Mouse (Mus musculus) CH12.LX (cell line): ENCODE measurements around the gene Hspa1l. TPM values are rescaled to one million over a fixed set of nuclear protein-coding genes. Genes with fewer than 3 reads are reported as not detected.

Experiments
- DNase-seq: peaks from one replicate; pipeline ENCODE4 v3.0.0-alpha.2; 2013; ENCODE audit errors: extremely low read depth
- H3K27ac ChIP-seq: 2 replicates; pipeline ENCODE4 v1.5.1; 2012; ENCODE audit warnings: low read depth, mild to moderate bottlenecking, control low read depth, moderate library complexity; ENCODE audit not compliant: insufficient read depth
- H3K27me3 ChIP-seq: replicated peaks from 2 replicates; pipeline ENCODE3; 2012; ENCODE audit warnings: inconsistent platforms
- H3K36me3 ChIP-seq, 2 experiments: replicated peaks in 1 of 2; 2 replicates each; pipeline versions ENCODE3 to v1.6.1; 2012; ENCODE audit warnings: inconsistent platforms in 1 of 2, low read length in 1 of 2, mild to moderate bottlenecking in 1 of 2, mixed read lengths in 1 of 2, moderate library complexity in 1 of 2; ENCODE audit not compliant: control insufficient read depth in 1 of 2, insufficient read depth in 1 of 2
- H3K4me1 ChIP-seq, 2 experiments: 2 replicates each; pipeline ENCODE4 v1.6.1; 2012; ENCODE audit warnings: inconsistent platforms in 1 of 2, moderate library complexity in 1 of 2; ENCODE audit not compliant: insufficient read depth in 2 of 2, control insufficient read depth in 1 of 2
- H3K4me2 ChIP-seq: 2 replicates; pipeline ENCODE4 v1.6.1; 2012; ENCODE audit warnings: low read depth, mild to moderate bottlenecking, control low read depth; ENCODE audit not compliant: poor library complexity, insufficient read depth, severe bottlenecking
- H3K4me3 ChIP-seq, 3 experiments: fragments of 150-350 bp in 1 of 3; sonication (generic) in 1 of 3; replicated peaks in 1 of 3; 2 replicates each; pipeline versions ENCODE3 to v1.5.1; 2011 to 2012; ENCODE audit warnings: low read depth in 2 of 3, low read length in 2 of 3, mild to moderate bottlenecking in 2 of 3, moderate library complexity in 2 of 3, control low read depth in 1 of 3, improper control_type of control experiment in 1 of 3, inconsistent platforms in 1 of 3, mixed read lengths in 1 of 3; ENCODE audit not compliant: poor library complexity in 1 of 3
- H3K79me2 ChIP-seq: replicated peaks from 2 replicates; pipeline ENCODE4 v1.6.1; 2012; ENCODE audit warnings: mild to moderate bottlenecking, moderate library complexity; ENCODE audit not compliant: control insufficient read depth, poor library complexity, insufficient read depth, severe bottlenecking; ENCODE audit errors: extremely low read depth
- H3K9ac ChIP-seq: 2 replicates; pipeline ENCODE4 v1.6.1; 2012; ENCODE audit warnings: low read depth, mild to moderate bottlenecking, control low read depth, moderate library complexity; ENCODE audit not compliant: insufficient read depth
- H3K9me3 ChIP-seq: replicated peaks from 2 replicates; pipeline ENCODE3; 2012; ENCODE audit warnings: low read length, inconsistent platforms, mixed read lengths
- BHLHE40 ChIP-seq: IDR thresholded peaks from 2 replicates; pipeline ENCODE4 v1.6.1; 2011; ENCODE audit warnings: mild to moderate bottlenecking, low read depth, low read length, improper control_type of control experiment
- CHD1 ChIP-seq: IDR thresholded peaks from 2 replicates; pipeline ENCODE4 v1.6.1; 2012; ENCODE audit warnings: low read depth, low read length, improper control_type of control experiment, inconsistent platforms
- CHD2 ChIP-seq: IDR thresholded peaks from 2 replicates; pipeline ENCODE4 v1.6.1; 2011; ENCODE audit warnings: low read length, improper control_type of control experiment
- CTCF ChIP-seq, 2 experiments: IDR thresholded peaks in 1 of 2; conservative IDR thresholded peaks in 1 of 2; 2 replicates each; pipeline ENCODE4 v1.5.1; 2011 to 2012; ENCODE audit warnings: low read depth in 2 of 2, low read length in 2 of 2, improper control_type of control experiment in 1 of 2, inconsistent platforms in 1 of 2, mild to moderate bottlenecking in 1 of 2, moderate library complexity in 1 of 2
- E2F4 ChIP-seq: IDR thresholded peaks from 2 replicates; pipeline ENCODE4 v1.6.1; 2011; ENCODE audit warnings: low read depth, low read length, improper control_type of control experiment; ENCODE audit not compliant: insufficient replicate concordance
- ELF1 ChIP-seq: IDR thresholded peaks from 2 replicates; pipeline ENCODE4 v1.6.1; 2014; ENCODE audit warnings: low read depth, mild to moderate bottlenecking, inconsistent platforms, low read length, improper control_type of control experiment
- EP300 ChIP-seq: IDR thresholded peaks from 2 replicates; pipeline ENCODE4 v1.6.1; 2011; ENCODE audit warnings: low read length, improper control_type of control experiment
- GABPA ChIP-seq: IDR thresholded peaks from 2 replicates; pipeline ENCODE4 v1.6.1; 2012; ENCODE audit warnings: low read depth, low read length, improper control_type of control experiment, inconsistent platforms; ENCODE audit not compliant: insufficient replicate concordance
- HCFC1 ChIP-seq: IDR thresholded peaks from 2 replicates; pipeline ENCODE4 v1.6.1; 2012; ENCODE audit warnings: low read depth, mild to moderate bottlenecking, inconsistent platforms, low read length, improper control_type of control experiment
- IRF4 ChIP-seq: IDR thresholded peaks from 2 replicates; pipeline ENCODE4 v1.6.1; 2014; ENCODE audit warnings: low read depth, mild to moderate bottlenecking, inconsistent platforms, low read length, improper control_type of control experiment
- JUN ChIP-seq: IDR thresholded peaks from 2 replicates; pipeline ENCODE4 v1.6.1; 2011; ENCODE audit warnings: low read depth, mild to moderate bottlenecking, low read length, improper control_type of control experiment, moderate library complexity; ENCODE audit not compliant: insufficient read depth
- JUND ChIP-seq: conservative IDR thresholded peaks from 2 replicates; pipeline ENCODE4 v1.6.1; 2011; ENCODE audit warnings: low read depth, low read length, improper control_type of control experiment
- KAT2A ChIP-seq: IDR thresholded peaks from 2 replicates; pipeline ENCODE4 v1.6.1; 2012; ENCODE audit warnings: low read length, improper control_type of control experiment, inconsistent platforms; ENCODE audit not compliant: insufficient replicate concordance
- MAFK ChIP-seq: IDR thresholded peaks from 2 replicates; pipeline ENCODE4 v1.6.1; 2011; ENCODE audit warnings: low read length, improper control_type of control experiment; ENCODE audit not compliant: insufficient replicate concordance
- MAX ChIP-seq: IDR thresholded peaks from 2 replicates; pipeline ENCODE4 v1.6.1; 2011; ENCODE audit warnings: low read length, improper control_type of control experiment
- MAZ ChIP-seq: IDR thresholded peaks from 2 replicates; pipeline ENCODE4 v1.6.1; 2012; ENCODE audit warnings: low read depth, mild to moderate bottlenecking, inconsistent platforms, low read length, improper control_type of control experiment, moderate library complexity
- MEF2A ChIP-seq: IDR thresholded peaks from 2 replicates; pipeline ENCODE4 v1.6.1; 2014; ENCODE audit warnings: low read depth, mild to moderate bottlenecking, inconsistent platforms, low read length, improper control_type of control experiment, borderline replicate concordance
- MXI1 ChIP-seq: IDR thresholded peaks from 2 replicates; pipeline ENCODE4 v1.6.1; 2011; ENCODE audit warnings: mild to moderate bottlenecking, low read depth, low read length, improper control_type of control experiment
- MYC ChIP-seq: IDR thresholded peaks from 2 replicates; pipeline ENCODE4 v1.6.1; 2011; ENCODE audit warnings: low read depth, mild to moderate bottlenecking, improper control_type of control experiment, low read length
- NELFE ChIP-seq: IDR thresholded peaks from 2 replicates; pipeline ENCODE4 v1.6.1; 2011; ENCODE audit warnings: low read depth, low read length, improper control_type of control experiment
- NRF1 ChIP-seq: IDR thresholded peaks from 2 replicates; pipeline ENCODE4 v1.6.1; 2014; ENCODE audit warnings: low read depth, mild to moderate bottlenecking, inconsistent platforms, low read length, improper control_type of control experiment, moderate library complexity
- PAX5 ChIP-seq: IDR thresholded peaks from 2 replicates; pipeline ENCODE4 v1.6.1; 2012; ENCODE audit warnings: low read length, inconsistent platforms, mixed read lengths
- POLR2A ChIP-seq: IDR thresholded peaks from 2 replicates; pipeline ENCODE4 v1.6.1; 2011; ENCODE audit warnings: low read depth, mild to moderate bottlenecking, improper control_type of control experiment, low read length
- POLR2AphosphoS2 ChIP-seq: IDR thresholded peaks from 2 replicates; pipeline ENCODE4 v1.6.1; 2011; ENCODE audit warnings: low read depth, low read length, improper control_type of control experiment
- RAD21 ChIP-seq: IDR thresholded peaks from 2 replicates; pipeline ENCODE4 v1.6.1; 2011; ENCODE audit warnings: low read depth, mild to moderate bottlenecking, low read length, improper control_type of control experiment, moderate library complexity
- RCOR1 ChIP-seq: conservative IDR thresholded peaks from 2 replicates; pipeline ENCODE4 v1.6.1; 2012; ENCODE audit warnings: low read depth, mild to moderate bottlenecking, inconsistent platforms, low read length, improper control_type of control experiment
- SIN3A ChIP-seq: IDR thresholded peaks from 2 replicates; pipeline ENCODE4 v1.6.1; 2012; ENCODE audit warnings: low read length, improper control_type of control experiment, inconsistent platforms
- SMC3 ChIP-seq: IDR thresholded peaks from 2 replicates; pipeline ENCODE4 v1.6.1; 2011; ENCODE audit warnings: low read depth, low read length, improper control_type of control experiment
- TBP ChIP-seq: conservative IDR thresholded peaks from 2 replicates; pipeline ENCODE4 v1.6.1; 2011; ENCODE audit warnings: low read depth, low read length, improper control_type of control experiment
- TCF12 ChIP-seq: IDR thresholded peaks from 2 replicates; pipeline ENCODE4 v1.6.1; 2014; ENCODE audit warnings: low read depth, mild to moderate bottlenecking, inconsistent platforms, low read length, improper control_type of control experiment
- USF2 ChIP-seq: conservative IDR thresholded peaks from 2 replicates; pipeline ENCODE4 v1.6.1; 2011; ENCODE audit warnings: low read depth, low read length, improper control_type of control experiment
- ZC3H11A ChIP-seq: IDR thresholded peaks from 2 replicates; pipeline ENCODE4 v1.6.1; 2012; ENCODE audit warnings: low read depth, mild to moderate bottlenecking, inconsistent platforms, low read length, improper control_type of control experiment
- ZKSCAN1 ChIP-seq: IDR thresholded peaks from 2 replicates; pipeline ENCODE4 v1.6.1; 2012; ENCODE audit warnings: low read depth, inconsistent platforms, low read length, improper control_type of control experiment, borderline replicate concordance
- ZMIZ1 ChIP-seq: IDR thresholded peaks from 2 replicates; pipeline ENCODE4 v1.6.1; 2012; ENCODE audit warnings: low read depth, mild to moderate bottlenecking, inconsistent platforms, low read length, improper control_type of control experiment
- ZNF384 ChIP-seq: IDR thresholded peaks from 2 replicates; pipeline ENCODE4 v1.6.1; 2012; ENCODE audit warnings: low read depth, low read length, improper control_type of control experiment, inconsistent platforms
- dilution Hi-C: fragments of 300-500 bp; cut with MboI; formaldehyde crosslinking; loops from 2 replicates; pipeline ENCODE4 v1.14.3; 2020; ENCODE audit warnings: low sequenced_read_pairs; ENCODE audit not compliant: extremely low pct_unique_long_range_greater_than_20kb, extremely low pct_ligation_motif_present
- in situ Hi-C: fragments of 300-500 bp; cut with MboI; formaldehyde crosslinking; loops from 3 replicates; pipeline ENCODE4 v1.14.3; 2019; ENCODE audit warnings: low sequenced_read_pairs, low pct_ligation_motif_present, low pct_unique_long_range_greater_than_20kb, mixed read lengths
- polyA plus RNA-seq: library from polyadenylated mRNA; unstranded; fragments of >175 nt; gene quantifications from 2 replicates; pipeline ENCODE4 v1.2.1, GENCODE M21; 2012; ENCODE audit warnings: low read depth; ENCODE audit not compliant: insufficient read length
- total RNA-seq, 2 experiments: library from RNA; depleted of rRNA; stranded (reverse); fragments of 300-350 nt in 1 of 2; fragments of >200 nt in 1 of 2; gene quantifications; 2 replicates each; pipeline ENCODE4 v1.2.3; 2012 to 2014

The Hspa1l gene
- total and polyA plus RNA-seq, 3 experiments = 0.30 to 1.4 TPM; not detected in 1

- Histone ChIP-seq H3K4me2 (peak within 1 kb of the TSS; percentile 95), H3K27me3 (no peaks in the 10 kb centered on the region), H3K79me2 (peaks cover 24% of the 10 kb centered on the region), H3K36me3 (peaks cover 22 to 47% of the 10 kb centered on the region in 2 experiments), H3K4me1 (peaks cover 2 to 24% of the 10 kb centered on the region in 2 experiments; a peak in 3 of 4 replicates), H3K4me3 (peak within 1 kb of the TSS; percentile 87 to 95 (median 91)), H3K27ac (peak within 1 kb of the TSS; percentile 85), H3K9me3 (peaks cover 2% of the 10 kb centered on the region), H3K9ac (peak within 1 kb of the TSS; percentile 90)
- in situ Hi-C loops = no loop called here
- DNase-seq = peak; percentile 93
- TF ChIP-seq MEF2A (peak; percentile 24; the same call in 1 of the 2 replicates), JUN (no peak), NELFE (peak; percentile 94), RCOR1 (no peak), ELF1 (peak; percentile 90), MYC (peak; percentile 94), CHD2 (no peak), GABPA (no peak), CTCF (conservative IDR thresholded peaks at IDR 0.05 in 1 of 2, IDR thresholded peaks at IDR 0.05 in 1 of 2; ENCODE audit: low read depth in 2 of 2, low read length in 2 of 2) (0 out of 4 replicates have a peak, but pooled peaks of 1 of the 2 experiments have one; percentile 1), MAFK (no peak), MAZ (no peak), RAD21 (no peak), ZMIZ1 (peak; percentile 82; the same call in 1 of the 2 replicates), JUND (no peak), EP300 (no peak), MAX (peak; percentile 91), CHD1 (no peak), MXI1 (peak; percentile 98), POLR2AphosphoS2 (peak; percentile 91; the same call in 1 of the 2 replicates), USF2 (no peak), E2F4 (no peak), SMC3 (no peak), KAT2A (0 out of 2 replicates have a peak, but pooled peaks have one; percentile 47), PAX5 (no peak), ZC3H11A (no peak), TBP (peak; percentile 67; the same call in 1 of the 2 replicates), POLR2A (peak; percentile 89), ZKSCAN1 (no peak), ZNF384 (no peak), SIN3A (peak; percentile 98), HCFC1 (peak; percentile 80), BHLHE40 (peak; percentile 45; the same call in 1 of the 2 replicates), NRF1 (peak; percentile 96), IRF4 (no peak), TCF12 (peak; percentile 73)
- dilution Hi-C loops = no loop called here
These were observed 9.2 kb downstream of the Hspa1l start, which contains the start of gene Lsm2 for GRCm38 (mm10) chr17:34981690-34982180. Gene Lsm2 (plus strand): TSS chr17:34981862.
